ENCODE assay signal across 9 mouse cellular contexts in the genomic region with DNA sequence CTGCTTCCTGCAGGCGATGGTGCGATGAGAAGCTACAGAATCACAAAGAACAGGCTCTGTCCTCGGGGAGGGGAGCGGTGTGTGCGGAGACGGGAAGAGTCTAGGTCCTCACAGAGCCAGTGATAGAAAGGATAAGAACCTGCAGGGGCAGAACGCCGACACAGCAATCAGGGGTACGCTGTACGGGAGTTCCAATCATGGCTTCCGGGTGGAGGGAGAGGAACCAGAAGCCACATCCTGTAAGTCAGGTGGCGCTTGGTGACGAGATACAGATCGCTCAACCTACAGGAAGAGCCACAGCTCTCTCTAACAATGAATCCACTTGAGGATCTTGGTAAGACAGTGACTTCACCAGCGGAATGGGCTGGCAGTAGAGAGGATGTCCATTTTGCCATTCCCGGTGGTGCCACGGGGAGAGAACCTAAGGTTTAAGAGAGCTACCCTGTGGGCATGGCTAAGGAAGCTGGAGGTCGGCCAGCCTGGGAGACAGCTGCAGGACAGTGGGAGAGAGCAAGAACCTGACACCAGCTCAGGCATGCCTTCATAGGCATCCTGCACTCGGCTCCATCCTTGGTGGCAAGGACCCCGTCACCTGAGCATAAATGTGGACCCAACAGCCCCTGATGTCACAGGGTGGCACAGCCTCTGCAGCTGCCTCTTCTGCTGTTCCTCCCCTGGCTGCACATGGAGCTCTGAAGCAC.
DNase-seq lines count a peak whose midpoint lies in the region; ATAC-seq and TF ChIP-seq lines count a peak whose summit lies in the region.
"Had no signal": no experiment of that assay in that cellular context is flagged by ENCODE, and none has a peak within 500 bp of the region (broad histone marks: within the 10 kb centered on the region; RNA-seq: fewer than 3 reads in every experiment).

No protein-coding gene starts in this region.

- 64% methylated on average over 20 of the region's 20 CpGs for WGBS in heart, embryonic 16.5 days
- WGBS in heart, embryonic 10.5 days: 76% methylated on average over 20 of the region's 20 CpGs
- 85% methylated on average over 20 of the region's 20 CpGs for WGBS in limb, embryonic 10.5 days
- WGBS in small intestine, adult 2 months: 71% methylated on average over 20 of the region's 20 CpGs
- WGBS in midbrain, embryonic 14.5 days: 88% methylated on average over 20 of the region's 20 CpGs
- WGBS in neural tube, embryonic 15.5 days: 87% methylated on average over 20 of the region's 20 CpGs

- no peaks in the 10 kb centered on the region for H3K9me3 ChIP-seq in heart, embryonic 16.5 days (replicated peaks; ENCODE audit: control insufficient read depth, low read length)
- H3K9me3 ChIP-seq in heart, embryonic 10.5 days: no peaks in the 10 kb centered on the region
- H3K9me3 ChIP-seq in limb, embryonic 10.5 days (replicated peaks): no peaks in the 10 kb centered on the region
- H3K9me3 ChIP-seq in midbrain, embryonic 14.5 days (ENCODE audit: control insufficient read depth, low read length): no peaks in the 10 kb centered on the region
- no peaks in the 10 kb centered on the region for H3K9me3 ChIP-seq in neural tube, embryonic 15.5 days (replicated peaks)
- H3K9me3 ChIP-seq: neural tube, embryonic 12.5 days had no signal

- H3K4me1 ChIP-seq in heart, embryonic 16.5 days (ENCODE audit: control insufficient read depth, insufficient read depth, low read length): no peaks in the 10 kb centered on the region
- peaks cover 17% of the 10 kb centered on the region; the same call in 1 of the 2 replicates for H3K4me1 ChIP-seq in heart, embryonic 10.5 days
- peaks cover 16% of the 10 kb centered on the region for H3K4me1 ChIP-seq in limb, embryonic 10.5 days
- no peaks in the 10 kb centered on the region for H3K4me1 ChIP-seq in small intestine, adult 2 months (ENCODE audit: control insufficient read depth, insufficient read depth, insufficient read length, low read length)
- no peaks in the 10 kb centered on the region for H3K4me1 ChIP-seq in midbrain, embryonic 14.5 days (ENCODE audit: control insufficient read depth, insufficient read depth, low read length)
- H3K4me1 ChIP-seq in neural tube, embryonic 15.5 days: no peaks in the 10 kb centered on the region
- H3K4me1 ChIP-seq: neural tube, embryonic 12.5 days had no signal

- TF ChIP-seq CTCF in small intestine, adult 2 months (IDR thresholded peaks at IDR 0.05; ENCODE audit: extremely low read depth, insufficient read length, insufficient replicate concordance, low read depth, low read length): no peak

- ATAC-seq in heart, embryonic 16.5 days (replicated peaks; ENCODE audit: extremely low read depth, insufficient read depth, low FRiP score): 0 out of 2 replicates have a peak, but pooled peaks have one; percentile 28
- no peak for ATAC-seq in midbrain, embryonic 14.5 days (ENCODE audit: low FRiP score, low TSS enrichment)
- no peak for ATAC-seq in neural tube, embryonic 15.5 days (ENCODE audit: low FRiP score)

- H3K27me3 ChIP-seq in heart, embryonic 16.5 days (ENCODE audit: control insufficient read depth, insufficient read depth, low read length): no peaks in the 10 kb centered on the region
- H3K27me3 ChIP-seq in heart, embryonic 10.5 days (ENCODE audit: insufficient read depth, poor library complexity, severe bottlenecking): no peaks in the 10 kb centered on the region
- H3K27me3 ChIP-seq in limb, embryonic 10.5 days (ENCODE audit: low read depth, poor library complexity, severe bottlenecking): no peaks in the 10 kb centered on the region
- H3K27me3 ChIP-seq in small intestine, adult 2 months (ENCODE audit: control insufficient read depth, insufficient read depth, low read length): no peaks in the 10 kb centered on the region
- H3K27me3 ChIP-seq in midbrain, embryonic 14.5 days (ENCODE audit: control insufficient read depth, insufficient read depth, low read length): no peaks in the 10 kb centered on the region
- H3K27me3 ChIP-seq in neural tube, embryonic 15.5 days (replicated peaks): 0 out of 2 replicates have a peak, but pooled peaks cover 3% of the 10 kb centered on the region
- H3K27me3 ChIP-seq: neural tube, embryonic 12.5 days had no signal

- no peaks in the 10 kb centered on the region for H3K36me3 ChIP-seq in heart, embryonic 16.5 days (ENCODE audit: control insufficient read depth, insufficient read depth)
- no peaks in the 10 kb centered on the region for H3K36me3 ChIP-seq in heart, embryonic 10.5 days
- no peaks in the 10 kb centered on the region for H3K36me3 ChIP-seq in limb, embryonic 10.5 days
- H3K36me3 ChIP-seq in small intestine, adult 2 months (ENCODE audit: control insufficient read depth, insufficient read depth, low read length): no peaks in the 10 kb centered on the region
- H3K36me3 ChIP-seq in midbrain, embryonic 14.5 days (ENCODE audit: control insufficient read depth, insufficient read depth, low read length): no peaks in the 10 kb centered on the region
- no peaks in the 10 kb centered on the region for H3K36me3 ChIP-seq in neural tube, embryonic 15.5 days
- H3K36me3 ChIP-seq: neural tube, embryonic 12.5 days had no signal

- no peak for TF ChIP-seq POLR2A in small intestine, adult 2 months (IDR thresholded peaks at IDR 0.05; ENCODE audit: low read depth, low read length)

- peak overlapping the region; percentile 27; the same call in 1 of the 2 replicates for H3K4me2 ChIP-seq in heart, embryonic 16.5 days (ENCODE audit: low read depth, low read length)
- H3K4me2 ChIP-seq in midbrain, embryonic 14.5 days (ENCODE audit: low read length): no peak overlapping the region
- H3K4me2 ChIP-seq in neural tube, embryonic 15.5 days: no peak overlapping the region
- H3K4me2 ChIP-seq: neural tube, embryonic 12.5 days had no signal

- DNase-seq in heart, embryonic 10.5 days (ENCODE audit: low spot score): no peak
- DNase-seq in CD4-positive, CD25-positive, alpha-beta regulatory T cell, adult 2 months (ENCODE audit: low read depth, low spot score): peak; percentile 85
- no peak for DNase-seq in limb, embryonic 10.5 days (ENCODE audit: low spot score)
- no peak for DNase-seq in layer of hippocampus, adult 8-10 months (ENCODE audit: low spot score in 2 of 2)
- DNase-seq in midbrain, embryonic 14.5 days: no peak

- H3K9ac ChIP-seq in heart, embryonic 16.5 days (ENCODE audit: low read length): no peak overlapping the region
- no peak overlapping the region for H3K9ac ChIP-seq in midbrain, embryonic 14.5 days (replicated peaks; ENCODE audit: low read length)
- H3K9ac ChIP-seq in neural tube, embryonic 15.5 days (replicated peaks): no peak overlapping the region
- H3K9ac ChIP-seq: neural tube, embryonic 12.5 days had no signal

- H3K4me3 ChIP-seq in heart, embryonic 16.5 days (ENCODE audit: low read length): no peak overlapping the region
- no peak overlapping the region for H3K4me3 ChIP-seq in heart, embryonic 10.5 days
- H3K4me3 ChIP-seq in limb, embryonic 10.5 days: no peak overlapping the region
- H3K4me3 ChIP-seq in small intestine, adult 2 months (ENCODE audit: low read depth, low read length): peak overlapping the region; percentile 49
- no peak overlapping the region for H3K4me3 ChIP-seq in midbrain, embryonic 14.5 days (replicated peaks; ENCODE audit: low read depth, low read length)
- no peak overlapping the region for H3K4me3 ChIP-seq in neural tube, embryonic 15.5 days (replicated peaks)
- H3K4me3 ChIP-seq: neural tube, embryonic 12.5 days had no signal

- no peak overlapping the region for H3K27ac ChIP-seq in heart, embryonic 16.5 days (ENCODE audit: low read length)
- no peak overlapping the region for H3K27ac ChIP-seq in heart, embryonic 10.5 days
- peak overlapping the region; percentile 25; the same call in 1 of the 2 replicates for H3K27ac ChIP-seq in limb, embryonic 10.5 days
- peak overlapping the region; percentile 7; the same call in 1 of the 2 replicates for H3K27ac ChIP-seq in small intestine, adult 2 months (ENCODE audit: insufficient read depth, low read depth, low read length)
- H3K27ac ChIP-seq in midbrain, embryonic 14.5 days (replicated peaks; ENCODE audit: low read depth, low read length): no peak overlapping the region
- no peak overlapping the region for H3K27ac ChIP-seq in neural tube, embryonic 15.5 days (replicated peaks)
- H3K27ac ChIP-seq: neural tube, embryonic 12.5 days had no signal

Comparison
In these comparisons a context has a peak if more than half of its experiments do, and no peak if none do; other contexts are left out.
1. H3K27ac ChIP-seq: peak in limb, embryonic 10.5 days (single experiment) and small intestine, adult 2 months (single experiment); none in heart, embryonic 16.5 days (single experiment), heart, embryonic 10.5 days (single experiment), midbrain, embryonic 14.5 days (single experiment) and neural tube, embryonic 15.5 days (single experiment).